ENCODE assay signal across 7 mouse cellular contexts in the genomic region with DNA sequence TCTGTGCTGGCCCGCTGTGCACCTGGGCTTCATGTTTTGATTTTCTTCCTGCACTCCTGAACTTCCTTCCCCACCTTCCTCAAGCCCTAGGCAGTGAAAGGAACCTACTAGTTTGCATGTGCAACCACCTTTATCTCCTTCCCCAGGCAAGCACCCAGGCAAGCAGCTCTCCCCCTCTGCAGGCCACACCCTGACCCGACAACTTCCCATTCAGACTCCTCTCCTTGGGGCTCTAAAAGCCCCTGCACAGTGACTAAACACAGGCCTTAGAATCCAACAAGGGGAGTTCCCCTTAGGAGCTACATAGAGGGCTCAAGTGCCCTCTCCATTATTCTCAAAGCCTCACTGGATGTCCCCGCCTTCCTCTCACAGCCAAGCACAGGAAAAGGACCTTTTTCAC. TPM values are rescaled to one million over a fixed set of nuclear protein-coding genes. Genes with fewer than 3 reads are reported as not detected.
DNase-seq lines count a peak whose midpoint lies in the region; ATAC-seq lines count a peak whose summit lies in the region.

No protein-coding gene starts in this region.

- H3K27me3 ChIP-seq in forebrain, embryonic 10.5 days (ENCODE audit: poor library complexity, severe bottlenecking): no peaks in the 10 kb centered on the region
- H3K27me3 ChIP-seq in liver, embryonic 13.5 days: no peaks in the 10 kb centered on the region
- H3K27me3 ChIP-seq in neural tube, embryonic 14.5 days (ENCODE audit: control insufficient read depth, insufficient read depth, low read length): no peaks in the 10 kb centered on the region; the same call in 1 of the 2 replicates

- peak overlapping the region; percentile 99 for H3K4me2 ChIP-seq in liver, embryonic 13.5 days
- H3K4me2 ChIP-seq in neural tube, embryonic 14.5 days (ENCODE audit: low read depth, low read length): peak overlapping the region; percentile 80; the same call in 1 of the 2 replicates

- no peaks in the 10 kb centered on the region for H3K9me3 ChIP-seq in forebrain, embryonic 10.5 days
- no peaks in the 10 kb centered on the region for H3K9me3 ChIP-seq in liver, embryonic 13.5 days (replicated peaks)
- H3K9me3 ChIP-seq in neural tube, embryonic 14.5 days (ENCODE audit: control insufficient read depth, low read length): no peaks in the 10 kb centered on the region

- WGBS in forebrain, embryonic 10.5 days: 77% methylated on average over 3 of the region's 3 CpGs
- 19% methylated on average over 3 of the region's 3 CpGs for WGBS in liver, embryonic 13.5 days (ENCODE audit: insufficient replicate concordance)
- WGBS in neural tube, embryonic 14.5 days: 75% methylated on average over 3 of the region's 3 CpGs

- DNase-seq in ZHBTc4 (ENCODE audit: low read depth, low spot score): peak; percentile 75
- DNase-seq in forebrain, embryonic 10.5 days (ENCODE audit: extremely low spot score, low spot score): no peak
- DNase-seq in liver, embryonic 13.5 days: peak; percentile 68
- no peak for DNase-seq in gastrocnemius, adult 18-20 months (ENCODE audit: low spot score)
- no peak for DNase-seq in gastrocnemius, postnatal 4 days (ENCODE audit: low spot score in 2 of 2)
- DNase-seq in cerebellum, postnatal 4 days (ENCODE audit: low spot score in 2 of 2): no peak

- peaks cover 41% of the 10 kb centered on the region for H3K36me3 ChIP-seq in forebrain, embryonic 10.5 days (replicated peaks)
- H3K36me3 ChIP-seq in liver, embryonic 13.5 days: 0 out of 2 replicates have a peak, but pooled peaks cover 6% of the 10 kb centered on the region
- 0 out of 2 replicates have a peak, but pooled peaks cover 4% of the 10 kb centered on the region for H3K36me3 ChIP-seq in neural tube, embryonic 14.5 days (ENCODE audit: control insufficient read depth, insufficient read depth, low read length)

- peak overlapping the region; percentile 87 for H3K9ac ChIP-seq in liver, embryonic 13.5 days
- H3K9ac ChIP-seq in neural tube, embryonic 14.5 days (replicated peaks; ENCODE audit: low read depth, low read length): no peak overlapping the region

- H3K4me1 ChIP-seq in forebrain, embryonic 10.5 days: peaks cover 48% of the 10 kb centered on the region
- peaks cover 79% of the 10 kb centered on the region for H3K4me1 ChIP-seq in liver, embryonic 13.5 days (replicated peaks)
- H3K4me1 ChIP-seq in neural tube, embryonic 14.5 days (ENCODE audit: control insufficient read depth, insufficient read depth, low read length): peaks cover 21% of the 10 kb centered on the region

- ATAC-seq in liver, embryonic 13.5 days (ENCODE audit: low read depth): peak; percentile 82
- no peak for ATAC-seq in neural tube, embryonic 14.5 days (ENCODE audit: low read depth)

- 0 out of 2 replicates have a peak overlapping the region, but pooled peaks have one; percentile 45 for H3K27ac ChIP-seq in forebrain, embryonic 10.5 days
- H3K27ac ChIP-seq in liver, embryonic 13.5 days: peak overlapping the region; percentile 89
- no peak overlapping the region for H3K27ac ChIP-seq in neural tube, embryonic 14.5 days (ENCODE audit: low read depth, low read length)

- peak overlapping the region; percentile 65 for H3K4me3 ChIP-seq in forebrain, embryonic 10.5 days
- peak overlapping the region; percentile 83 for H3K4me3 ChIP-seq in liver, embryonic 13.5 days (replicated peaks)
- no peak overlapping the region for H3K4me3 ChIP-seq in neural tube, embryonic 14.5 days (ENCODE audit: low read depth, low read length)

RNA-seq across cellular contexts. Expression of gene Gga2, which starts 2.8 kb away (rescaled TPM):
- polyA plus RNA-seq in forebrain, embryonic 10.5 days (2016; fragmentation: Nextera tagmentation; extraction: Ambion mirVana): 93.2 and 98.7 TPM in 2 replicates
- 39.7 and 41.9 TPM in 2 replicates for polyA plus RNA-seq in liver, embryonic 13.5 days (2015; fragmentation: Nextera tagmentation; extraction: Ambion mirVana)
- 25.7 and 46.6 TPM in 2 replicates for polyA plus RNA-seq in neural tube, embryonic 14.5 days (2014; fragmentation: Nextera tagmentation; extraction: Ambion mirVana)
- total RNA-seq in gastrocnemius, adult 18-20 months (2021): 10 to 100 TPM; 11.8 to 14.8 TPM
- total RNA-seq in gastrocnemius, postnatal 4 days (2021): 10 to 100 TPM; 47.7 to 52.9 TPM

RNA-seq across cellular contexts. Expression of gene Cog7, which starts 36.7 kb away (rescaled TPM):
- polyA plus RNA-seq in forebrain, embryonic 10.5 days (2016; fragmentation: Nextera tagmentation; extraction: Ambion mirVana): 23.3 TPM in 2 replicates
- 11.1 and 11.4 TPM in 2 replicates for polyA plus RNA-seq in liver, embryonic 13.5 days (2015; fragmentation: Nextera tagmentation; extraction: Ambion mirVana)
- 27.3 and 30.1 TPM in 2 replicates for polyA plus RNA-seq in neural tube, embryonic 14.5 days (2014; fragmentation: Nextera tagmentation; extraction: Ambion mirVana)
- 10 to 100 TPM; 11.6 TPM for total RNA-seq in gastrocnemius, adult 18-20 months (2021)
- 10 to 100 TPM; 12.2 to 14.0 TPM for total RNA-seq in gastrocnemius, postnatal 4 days (2021)

RNA-seq across cellular contexts. Expression of gene Ubfd1, which starts 48.7 kb away (rescaled TPM):
- polyA plus RNA-seq in forebrain, embryonic 10.5 days (2016; fragmentation: Nextera tagmentation; extraction: Ambion mirVana): 65.6 and 66.0 TPM in 2 replicates
- 18.7 and 22.1 TPM in 2 replicates for polyA plus RNA-seq in liver, embryonic 13.5 days (2015; fragmentation: Nextera tagmentation; extraction: Ambion mirVana)
- 98.4 and 102 TPM in 2 replicates for polyA plus RNA-seq in neural tube, embryonic 14.5 days (2014; fragmentation: Nextera tagmentation; extraction: Ambion mirVana)
- total RNA-seq in gastrocnemius, adult 18-20 months (2021): 10 to 100 TPM; 19.2 to 24.7 TPM
- total RNA-seq in gastrocnemius, postnatal 4 days (2021): 10 to 100 TPM; 53.0 to 57.4 TPM

RNA-seq across cellular contexts. Expression of gene Ears2, which starts 48.8 kb away (rescaled TPM):
- 18.6 and 20.9 TPM in 2 replicates for polyA plus RNA-seq in forebrain, embryonic 10.5 days (2016; fragmentation: Nextera tagmentation; extraction: Ambion mirVana)
- 8.3 TPM in 2 replicates for polyA plus RNA-seq in liver, embryonic 13.5 days (2015; fragmentation: Nextera tagmentation; extraction: Ambion mirVana)
- 10.7 and 11.2 TPM in 2 replicates for polyA plus RNA-seq in neural tube, embryonic 14.5 days (2014; fragmentation: Nextera tagmentation; extraction: Ambion mirVana)
- total RNA-seq in gastrocnemius, adult 18-20 months (2021): 1 to 10 TPM; 5.9 to 7.3 TPM
- total RNA-seq in gastrocnemius, postnatal 4 days (2021): 10 to 100 TPM; 13.2 to 14.1 TPM

Comparison
In these comparisons a context has a peak if more than half of its experiments do, and no peak if none do; other contexts are left out.
1. DNase-seq: peak in ZHBTc4 (single experiment) and liver, embryonic 13.5 days (single experiment); none in forebrain, embryonic 10.5 days (single experiment), gastrocnemius, adult 18-20 months (single experiment), gastrocnemius, postnatal 4 days (0 of 2) and cerebellum, postnatal 4 days (0 of 2).